Mouse (Mus musculus): ENCODE data around the gene Fgf11. TPM values are rescaled to one million over a fixed set of nuclear protein-coding genes. Genes with fewer than 3 reads are reported as not detected.

The Fgf11 gene
- polyA plus RNA-seq, 1 experiment, result 7.7 TPM

GRCm38 (mm10) chr11:69757303-69758089, 44.2 kb downstream of the Fgf11 start:
- no peak for DNase-seq (ENCODE audit: low read depth)

- DNase-seq (ENCODE audit: low read depth), result no peak
Observed at GRCm38 (mm10) chr11:69754701-69755100, 47.0 kb downstream of the Fgf11 start.

GRCm38 (mm10) chr11:69754233-69754632, 47.4 kb downstream of the Fgf11 start:
- no peak for DNase-seq (ENCODE audit: low read depth)

- no peak for DNase-seq (ENCODE audit: low read depth)
Observed at GRCm38 (mm10) chr11:69752686-69753085, 49.0 kb downstream of the Fgf11 start.

GRCm38 (mm10) chr11:69751635-69752034, 50.0 kb downstream of the Fgf11 start:
- DNase-seq (ENCODE audit: low read depth), result no peak

Other genes with a start within 250 kb of the Fgf11 start
- gene Efnb3, start 241.7 kb downstream of the Fgf11 start, polyA plus RNA-seq (2012; rRNA removed), result 0.93 and 1.1 TPM in 2 replicates
- 13.1 and 14.9 TPM in 2 replicates for gene Wrap53, start 221.6 kb downstream of the Fgf11 start, polyA plus RNA-seq (2012; rRNA removed)
- gene Trp53, start 221.5 kb downstream of the Fgf11 start, polyA plus RNA-seq (2012; rRNA removed), result 58.2 and 62.0 TPM in 2 replicates
- 12.5 and 18.1 TPM in 2 replicates for gene Atp1b2, start 195.9 kb downstream of the Fgf11 start, polyA plus RNA-seq (2012; rRNA removed)
- not detected in 2 replicates for gene Shbg, start 184.0 kb downstream of the Fgf11 start, polyA plus RNA-seq (2012; rRNA removed)
- gene Sat2, start 179.8 kb downstream of the Fgf11 start, polyA plus RNA-seq (2012; rRNA removed), result 10.3 and 11.2 TPM in 2 replicates
- gene Fxr2, start 168.9 kb downstream of the Fgf11 start, polyA plus RNA-seq (2012; rRNA removed), result 69.7 and 80.8 TPM in 2 replicates
- 1.9 and 2.4 TPM in 2 replicates for gene Sox15, start 146.5 kb downstream of the Fgf11 start, polyA plus RNA-seq (2012; rRNA removed)
- 118 and 159 TPM in 2 replicates for gene Mpdu1, start 139.2 kb downstream of the Fgf11 start, polyA plus RNA-seq (2012; rRNA removed)
- gene Cd68, start 135.7 kb downstream of the Fgf11 start, polyA plus RNA-seq (2012; rRNA removed), result 31.8 and 35.9 TPM in 2 replicates
- 311 and 352 TPM in 2 replicates for gene Eif4a1, start 129.4 kb downstream of the Fgf11 start, polyA plus RNA-seq (2012; rRNA removed)
- gene Senp3, start 119.8 kb downstream of the Fgf11 start, polyA plus RNA-seq (2012; rRNA removed), result 58.7 and 72.4 TPM in 2 replicates
- gene Tnfsf13, start 116.1 kb downstream of the Fgf11 start, polyA plus RNA-seq (2012; rRNA removed), result 4.6 and 4.7 TPM in 2 replicates
- 21.3 and 27.6 TPM in 2 replicates for gene Tnfsf12, start 106.0 kb downstream of the Fgf11 start, polyA plus RNA-seq (2012; rRNA removed)
- gene Tnfsfm13, start 105.8 kb downstream of the Fgf11 start, polyA plus RNA-seq (2012; rRNA removed), result 4.2 and 4.9 TPM in 2 replicates
- gene Polr2a, start 43.2 kb downstream of the Fgf11 start, polyA plus RNA-seq (2012; rRNA removed), result 18.5 and 48.2 TPM in 2 replicates
- gene Slc35g3, start 39.9 kb downstream of the Fgf11 start, polyA plus RNA-seq (2012; rRNA removed), result 0.22 and 0.51 TPM in 2 replicates
- gene Zbtb4, start 35.9 kb downstream of the Fgf11 start, polyA plus RNA-seq (2012; rRNA removed), result 30.6 and 32.9 TPM in 2 replicates
- 15.3 and 18.3 TPM in 2 replicates for gene Chrnb1, start 5.9 kb downstream of the Fgf11 start, polyA plus RNA-seq (2012; rRNA removed)
- gene Tmem102, start 3.8 kb upstream of the Fgf11 start, polyA plus RNA-seq (2012; rRNA removed), result 12.9 and 20.5 TPM in 2 replicates
- 0.18 and 0.47 TPM in 2 replicates for gene Gm39566, start 13.4 kb upstream of the Fgf11 start, polyA plus RNA-seq (2012; rRNA removed)
- gene Spem2, start 16.6 kb upstream of the Fgf11 start, polyA plus RNA-seq (2012; rRNA removed), result 6.8 and 9.8 TPM in 2 replicates
- gene Spem1, start 20.3 kb upstream of the Fgf11 start, polyA plus RNA-seq (2012; rRNA removed), result 11.3 and 16.5 TPM in 2 replicates
- 19.0 and 23.8 TPM in 2 replicates for gene Nlgn2, start 35.9 kb upstream of the Fgf11 start, polyA plus RNA-seq (2012; rRNA removed)
- 179 and 279 TPM in 2 replicates for gene Tmem256, start 36.7 kb upstream of the Fgf11 start, polyA plus RNA-seq (2012; rRNA removed)
- 60.4 and 66.9 TPM in 2 replicates for gene Plscr3, start 44.5 kb upstream of the Fgf11 start, polyA plus RNA-seq (2012; rRNA removed)
- gene Tnk1, start 56.9 kb upstream of the Fgf11 start, polyA plus RNA-seq (2012; rRNA removed), result 26.0 and 32.5 TPM in 2 replicates
- gene Tmem95, start 76.2 kb upstream of the Fgf11 start, polyA plus RNA-seq (2012; rRNA removed), result not detected in 2 replicates
- 9.0 and 10.0 TPM in 2 replicates for gene Kctd11, start 79.5 kb upstream of the Fgf11 start, polyA plus RNA-seq (2012; rRNA removed)
- gene Acap1, start 93.7 kb upstream of the Fgf11 start, polyA plus RNA-seq (2012; rRNA removed), result 37.7 and 38.2 TPM in 2 replicates
- gene 2810408A11Rik, start 99.1 kb upstream of the Fgf11 start, polyA plus RNA-seq (2012; rRNA removed), result 5.4 and 5.9 TPM in 2 replicates
- gene Neurl4, start 99.2 kb upstream of the Fgf11 start, polyA plus RNA-seq (2012; rRNA removed), result 42.3 and 45.0 TPM in 2 replicates
- 56.9 and 61.2 TPM in 2 replicates for gene Gps2, start 112.0 kb upstream of the Fgf11 start, polyA plus RNA-seq (2012; rRNA removed)
- 457 and 520 TPM in 2 replicates for gene Eif5a, start 120.1 kb upstream of the Fgf11 start, polyA plus RNA-seq (2012; rRNA removed)
- 19.2 and 37.4 TPM in 2 replicates for gene Ybx2, start 133.9 kb upstream of the Fgf11 start, polyA plus RNA-seq (2012; rRNA removed)
- 121 and 139 TPM in 2 replicates for gene Slc2a4, start 146.3 kb upstream of the Fgf11 start, polyA plus RNA-seq (2012; rRNA removed)
- 88.4 and 172 TPM in 2 replicates for gene Cldn7, start 162.9 kb upstream of the Fgf11 start, polyA plus RNA-seq (2012; rRNA removed)
- 94.3 and 108 TPM in 2 replicates for gene Ctdnep1, start 179.3 kb upstream of the Fgf11 start, polyA plus RNA-seq (2012; rRNA removed)
- gene Elp5, start 180.7 kb upstream of the Fgf11 start, polyA plus RNA-seq (2012; rRNA removed), result 60.1 and 80.3 TPM in 2 replicates
- gene Gabarap, start 189.3 kb upstream of the Fgf11 start, polyA plus RNA-seq (2012; rRNA removed), result 568 and 793 TPM in 2 replicates
- 22.8 and 23.2 TPM in 2 replicates for gene Phf23, start 193.9 kb upstream of the Fgf11 start, polyA plus RNA-seq (2012; rRNA removed)
- gene Dvl2, start 198.7 kb upstream of the Fgf11 start, polyA plus RNA-seq (2012; rRNA removed), result 13.7 and 19.1 TPM in 2 replicates
- gene Acadvl, start 213.6 kb upstream of the Fgf11 start, polyA plus RNA-seq (2012; rRNA removed), result 79.9 and 96.2 TPM in 2 replicates
- gene Dlg4, start 215.1 kb upstream of the Fgf11 start, polyA plus RNA-seq (2012; rRNA removed), result 12.8 and 16.6 TPM in 2 replicates